Mouse (Mus musculus): ENCODE results near the gene Plekha1. TPM values are rescaled to one million over a fixed set of nuclear protein-coding genes. Genes with fewer than 3 reads are reported as not detected.

Plekha1 gene
- polyA plus RNA-seq, 1 experiment from 2014 or later: 55.5 TPM

DNA sequence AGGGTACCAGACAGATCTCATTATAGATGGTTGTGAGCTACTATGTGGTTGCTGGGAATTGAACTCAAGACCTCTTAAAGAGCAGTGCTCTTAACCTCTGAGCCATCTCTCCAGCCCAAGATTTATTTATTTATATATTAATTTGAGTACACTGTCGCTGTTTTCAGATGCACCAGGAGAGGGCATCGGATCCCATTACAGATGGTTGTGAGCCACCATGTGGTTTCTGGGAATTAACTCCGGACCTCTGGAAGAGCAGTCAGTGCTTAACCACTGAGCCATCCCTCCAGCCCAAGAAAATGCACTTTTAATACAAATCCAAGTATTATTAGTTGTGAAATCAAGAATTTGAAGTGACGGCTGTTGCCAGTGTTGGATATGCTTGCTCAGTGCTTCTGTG, 32.8 kb downstream of the Plekha1 start:
- Histone ChIP-seq H3K27ac (no peak overlapping the region), H3K36me3 (peaks cover 14% of the 10 kb centered on the region; the same call in 1 of the 2 replicates), H3K4me1 (replicated peaks) (no peaks in the 10 kb centered on the region), H3K4me2 (replicated peaks) (no peak overlapping the region), H3K27me3 (no peaks in the 10 kb centered on the region), H3K4me3 (replicated peaks) (no peak overlapping the region), H3K9me3 (no peaks in the 10 kb centered on the region), H3K9ac (replicated peaks) (no peak overlapping the region)
- no peak for ATAC-seq
- 83% methylated on average over 4 of the region's 4 CpGs for WGBS

DNA sequence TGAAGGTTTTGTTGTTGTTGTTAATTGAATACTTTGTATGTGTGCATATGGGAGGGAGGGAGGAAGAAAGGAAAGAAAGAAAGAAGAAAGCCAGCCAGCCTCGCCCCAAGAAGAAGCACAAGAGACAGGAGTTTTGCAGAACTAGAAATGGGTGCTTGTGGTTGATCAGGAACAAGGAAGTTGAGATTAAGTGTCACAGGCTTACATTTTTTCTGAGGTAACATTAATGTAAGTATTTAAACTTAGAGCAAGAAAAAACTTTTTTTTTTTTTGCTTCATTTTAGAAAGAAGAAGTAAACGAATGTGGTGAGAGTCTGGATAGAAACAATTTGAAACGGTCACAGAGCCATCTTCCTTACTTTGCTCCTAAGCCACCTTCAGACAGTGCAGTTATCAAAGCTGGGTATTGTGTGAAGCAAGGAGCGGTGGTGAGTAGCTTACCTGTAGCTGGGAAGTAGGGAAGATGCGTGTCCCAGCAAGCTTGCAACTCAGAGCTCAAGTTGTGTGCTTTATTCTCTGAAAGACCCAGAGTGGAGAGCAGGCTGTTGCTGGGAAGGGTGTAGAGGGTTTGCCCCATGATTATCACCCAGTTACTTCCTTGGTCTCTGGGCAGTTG, 34.8 kb downstream of the Plekha1 start:
- H3K9me3 ChIP-seq: no peaks in the 10 kb centered on the region
- H3K4me3 ChIP-seq (replicated peaks): no peak overlapping the region
- WGBS: 91% methylated on average over 5 of the region's 5 CpGs
- H3K36me3 ChIP-seq: peaks cover 31% of the 10 kb centered on the region
- H3K4me2 ChIP-seq (replicated peaks): no peak overlapping the region
- no peak for ATAC-seq
- no peak overlapping the region for H3K27ac ChIP-seq
- H3K27me3 ChIP-seq: no peaks in the 10 kb centered on the region
- H3K4me1 ChIP-seq (replicated peaks): no peaks in the 10 kb centered on the region
- H3K9ac ChIP-seq (replicated peaks): no peak overlapping the region

GRCm38 (mm10) chr7:130902929-130903328, 37.4 kb downstream of the Plekha1 start:
- 94% methylated on average over 1 of the region's 1 CpGs for WGBS
- no peak overlapping the region for H3K4me2 ChIP-seq (replicated peaks)
- H3K36me3 ChIP-seq: peaks cover 22% of the 10 kb centered on the region
- H3K27ac ChIP-seq: no peak overlapping the region
- no peaks in the 10 kb centered on the region for H3K4me1 ChIP-seq (replicated peaks)
- ATAC-seq: no peak
- no peak overlapping the region for H3K4me3 ChIP-seq (replicated peaks)
- H3K27me3 ChIP-seq: no peaks in the 10 kb centered on the region
- no peak overlapping the region for H3K9ac ChIP-seq (replicated peaks)
- H3K9me3 ChIP-seq: no peaks in the 10 kb centered on the region

GRCm38 (mm10) chr7:130903505-130904074, 38.0 kb downstream of the Plekha1 start:
- H3K27ac ChIP-seq: no peak overlapping the region
- 93% methylated on average over 16 of the region's 16 CpGs for WGBS
- no peak overlapping the region for H3K4me3 ChIP-seq (replicated peaks)
- no peak overlapping the region for H3K4me2 ChIP-seq (replicated peaks)
- no peaks in the 10 kb centered on the region for H3K27me3 ChIP-seq
- peaks cover 27% of the 10 kb centered on the region for H3K36me3 ChIP-seq
- H3K4me1 ChIP-seq (replicated peaks): no peaks in the 10 kb centered on the region
- ATAC-seq: no peak
- no peaks in the 10 kb centered on the region for H3K9me3 ChIP-seq
- H3K9ac ChIP-seq (replicated peaks): no peak overlapping the region

GRCm38 (mm10) chr7:130904571-130905365, 39.2 kb downstream of the Plekha1 start:
- H3K4me1 ChIP-seq (replicated peaks): no peaks in the 10 kb centered on the region
- 94% methylated on average over 13 of the region's 13 CpGs for WGBS
- H3K4me3 ChIP-seq (replicated peaks): no peak overlapping the region
- H3K9ac ChIP-seq (replicated peaks): no peak overlapping the region
- no peak overlapping the region for H3K27ac ChIP-seq
- H3K36me3 ChIP-seq: peaks cover 31% of the 10 kb centered on the region
- no peak for ATAC-seq
- H3K9me3 ChIP-seq: no peaks in the 10 kb centered on the region
- no peak overlapping the region for H3K4me2 ChIP-seq (replicated peaks)
- no peaks in the 10 kb centered on the region for H3K27me3 ChIP-seq

DNA sequence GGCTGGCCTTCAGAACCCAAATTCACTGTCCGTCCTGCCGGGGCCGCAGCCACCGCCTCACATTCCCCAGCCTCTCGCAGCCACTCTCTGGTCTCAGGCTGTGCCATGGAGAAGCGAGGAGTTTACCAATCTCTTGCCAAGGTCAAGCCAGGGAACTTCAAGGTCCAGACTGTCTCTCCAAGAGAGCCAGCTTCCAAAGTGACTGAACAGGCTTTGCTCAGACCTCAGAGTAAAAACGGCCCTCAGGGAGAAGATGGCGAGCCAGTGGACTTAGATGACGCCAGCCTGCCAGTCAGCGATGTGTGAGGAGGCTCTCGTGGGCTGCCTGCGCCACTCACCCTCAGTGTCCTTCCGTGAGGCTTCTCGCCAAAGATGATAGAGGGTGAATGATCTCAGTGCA, 45.3 kb downstream of the Plekha1 start:
- no peak overlapping the region for H3K4me3 ChIP-seq (replicated peaks)
- H3K27me3 ChIP-seq: no peaks in the 10 kb centered on the region
- no peak overlapping the region for H3K9ac ChIP-seq (replicated peaks)
- 94% methylated on average over 14 of the region's 14 CpGs for WGBS
- no peak overlapping the region for H3K27ac ChIP-seq
- no peaks in the 10 kb centered on the region for H3K4me1 ChIP-seq (replicated peaks)
- H3K4me2 ChIP-seq (replicated peaks): no peak overlapping the region
- ATAC-seq: no peak
- H3K36me3 ChIP-seq: peaks cover 30% of the 10 kb centered on the region
- H3K9me3 ChIP-seq: no peaks in the 10 kb centered on the region

DNA sequence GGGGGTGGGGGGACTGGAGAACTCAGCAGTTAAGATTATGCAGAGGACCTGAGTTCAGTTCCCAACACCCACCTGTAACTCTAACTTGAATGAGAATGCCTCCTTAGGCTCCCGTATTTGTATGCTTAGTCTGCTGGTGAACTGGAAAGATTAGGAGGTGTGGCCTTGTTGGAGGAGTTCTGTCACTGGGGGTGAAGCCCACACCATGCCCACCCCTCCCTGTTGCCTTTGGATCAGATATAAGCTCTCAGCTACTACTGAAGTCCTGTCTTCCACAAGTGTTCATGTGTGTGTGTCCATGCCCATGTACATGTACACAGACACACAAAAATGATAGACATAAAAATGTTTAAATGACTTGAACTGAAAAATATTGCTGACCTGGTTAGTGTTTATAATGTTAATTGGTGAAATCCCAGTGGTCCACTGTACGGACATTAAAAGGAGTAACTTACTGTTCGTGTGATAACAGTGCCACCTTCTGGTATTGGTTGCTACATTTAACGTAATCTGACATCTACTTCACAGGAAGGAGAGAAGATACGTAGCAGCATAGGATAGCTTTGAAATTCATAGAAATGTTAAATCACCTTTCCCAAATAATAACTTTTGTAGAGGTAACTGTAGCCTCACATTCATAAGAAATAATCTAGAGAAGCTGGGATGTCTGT, 49.3 kb downstream of the Plekha1 start:
- H3K4me1 ChIP-seq (replicated peaks): no peaks in the 10 kb centered on the region
- peaks cover 21% of the 10 kb centered on the region for H3K36me3 ChIP-seq
- H3K4me3 ChIP-seq (replicated peaks): no peak overlapping the region
- no peak overlapping the region for H3K4me2 ChIP-seq (replicated peaks)
- H3K9me3 ChIP-seq: no peaks in the 10 kb centered on the region
- WGBS: 53% methylated on average over 5 of the region's 5 CpGs
- H3K9ac ChIP-seq (replicated peaks): no peak overlapping the region
- no peak for ATAC-seq
- H3K27me3 ChIP-seq: no peaks in the 10 kb centered on the region
- H3K27ac ChIP-seq: no peak overlapping the region

DNA sequence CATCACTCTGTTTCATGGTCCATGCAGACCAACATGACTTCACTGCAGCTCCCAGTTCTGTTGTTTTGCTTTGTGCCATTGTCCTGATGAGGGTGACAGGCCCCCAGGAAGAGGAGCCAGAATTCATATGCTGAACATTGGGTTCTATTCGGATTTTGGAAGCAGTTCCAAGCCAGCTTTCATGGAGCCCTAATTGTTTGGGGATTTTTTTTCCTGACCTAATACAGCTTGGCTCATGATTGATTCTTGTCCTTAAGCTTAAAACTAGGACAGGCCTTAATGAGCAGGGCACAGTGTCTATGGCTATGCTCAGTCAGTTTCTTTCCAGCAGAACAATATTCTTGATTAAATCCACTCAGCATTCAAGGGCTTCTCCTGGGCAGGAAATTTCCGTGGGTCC, 52.7 kb downstream of the Plekha1 start:
- Histone ChIP-seq H3K4me1 (replicated peaks) (no peaks in the 10 kb centered on the region), H3K27ac (no peak overlapping the region), H3K36me3 (peaks cover 5% of the 10 kb centered on the region; the same call in 1 of the 2 replicates), H3K4me2 (replicated peaks) (no peak overlapping the region), H3K4me3 (replicated peaks) (no peak overlapping the region), H3K27me3 (no peaks in the 10 kb centered on the region), H3K9me3 (no peaks in the 10 kb centered on the region), H3K9ac (replicated peaks) (no peak overlapping the region)
- WGBS: 52% methylated on average over 2 of the region's 2 CpGs
- no peak for ATAC-seq

- no peak overlapping the region for H3K4me3 ChIP-seq (replicated peaks)
- no peaks in the 10 kb centered on the region for H3K4me1 ChIP-seq (replicated peaks)
- no peaks in the 10 kb centered on the region for H3K9me3 ChIP-seq
- no peaks in the 10 kb centered on the region for H3K36me3 ChIP-seq
- no peak overlapping the region for H3K4me2 ChIP-seq (replicated peaks)
- 68% methylated on average over 13 of the region's 13 CpGs for WGBS
- no peaks in the 10 kb centered on the region for H3K27me3 ChIP-seq
- no peak for ATAC-seq
- no peak overlapping the region for H3K27ac ChIP-seq
- H3K9ac ChIP-seq (replicated peaks): no peak overlapping the region
Observed at GRCm38 (mm10) chr7:130922981-130923731, 57.6 kb downstream of the Plekha1 start.

- ATAC-seq: no peak
- Histone ChIP-seq H3K27ac (no peak overlapping the region), H3K4me3 (replicated peaks) (no peak overlapping the region), H3K9ac (replicated peaks) (no peak overlapping the region), H3K36me3 (no peaks in the 10 kb centered on the region), H3K9me3 (no peaks in the 10 kb centered on the region), H3K27me3 (peaks cover 32% of the 10 kb centered on the region), H3K4me1 (replicated peaks) (peaks cover 2% of the 10 kb centered on the region), H3K4me2 (replicated peaks) (no peak overlapping the region)
- 72% methylated on average over 3 of the region's 3 CpGs for WGBS
Observed at GRCm38 (mm10) chr7:130930401-130930800, 64.8 kb downstream of the Plekha1 start.

DNA sequence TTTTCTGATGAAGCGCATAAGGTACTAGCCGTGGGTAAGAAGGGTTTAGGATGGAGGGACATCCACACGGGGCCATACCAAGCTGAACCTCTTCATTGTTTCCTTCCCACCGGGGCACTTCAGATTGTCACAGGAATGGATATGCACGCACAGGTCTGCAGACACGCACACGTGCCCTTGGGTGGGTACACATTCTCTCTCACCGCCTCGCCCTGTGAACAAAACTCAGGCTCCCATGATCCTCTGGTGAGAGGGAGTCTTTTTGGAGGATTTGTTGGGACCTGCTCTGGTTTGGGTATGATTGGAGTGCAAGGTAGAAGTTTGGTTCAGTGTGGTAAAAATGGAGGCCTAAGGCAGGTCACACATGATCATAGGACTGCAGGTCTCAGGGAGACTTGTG, 67.4 kb downstream of the Plekha1 start:
- H3K36me3 ChIP-seq: no peaks in the 10 kb centered on the region
- WGBS: 90% methylated on average over 9 of the region's 9 CpGs
- peaks cover 57% of the 10 kb centered on the region for H3K27me3 ChIP-seq
- H3K4me2 ChIP-seq (replicated peaks): no peak overlapping the region
- no peaks in the 10 kb centered on the region for H3K9me3 ChIP-seq
- no peak overlapping the region for H3K4me3 ChIP-seq (replicated peaks)
- H3K4me1 ChIP-seq (replicated peaks): peaks cover 18% of the 10 kb centered on the region
- no peak for ATAC-seq
- no peak overlapping the region for H3K27ac ChIP-seq
- H3K9ac ChIP-seq (replicated peaks): no peak overlapping the region
